Mouse (Mus musculus) hindbrain, embryonic 12.5 days (tissue): ENCODE measurements around the gene Ccdc88c. TPM values are rescaled to one million over a fixed set of nuclear protein-coding genes. Genes with fewer than 3 reads are reported as not detected.

ENCODE experiments used
- ATAC-seq: fragments of 200-750 bp; cut with Nextera tagmentation; 2 replicates; pipeline ENCODE4 v1.8.0; 2017; ENCODE audit warnings: moderate TSS enrichment; ENCODE audit not compliant: low FRiP score
- H3K27ac ChIP-seq: fragments of 300-500 bp; sonication (generic); 2 replicates; pipeline ENCODE4 v1.5.1; 2016; ENCODE audit warnings: mild to moderate bottlenecking
- H3K27me3 ChIP-seq: fragments of 300-500 bp; sonication (generic); 2 replicates; pipeline ENCODE4 v1.6.1; 2016; ENCODE audit warnings: mild to moderate bottlenecking
- H3K36me3 ChIP-seq: fragments of 300-500 bp; sonication (generic); 2 replicates; pipeline ENCODE4 v1.6.1; 2016; ENCODE audit warnings: mild to moderate bottlenecking
- H3K4me1 ChIP-seq: fragments of 300-500 bp; sonication (generic); 2 replicates; pipeline ENCODE4 v1.6.1; 2016
- H3K4me2 ChIP-seq: fragments of 300-500 bp; sonication (generic); replicated peaks from 2 replicates; pipeline ENCODE4 v1.6.1; 2016; ENCODE audit warnings: mild to moderate bottlenecking
- H3K4me3 ChIP-seq: fragments of 300-500 bp; sonication (generic); 2 replicates; pipeline ENCODE4 v1.5.1; 2016; ENCODE audit warnings: mild to moderate bottlenecking
- H3K9ac ChIP-seq: fragments of 300-500 bp; sonication (generic); 2 replicates; pipeline ENCODE4 v1.6.1; 2016; ENCODE audit warnings: mild to moderate bottlenecking, moderate library complexity
- H3K9me3 ChIP-seq: fragments of 300-500 bp; sonication (generic); replicated peaks from 2 replicates; pipeline ENCODE4 v1.6.1; 2016; ENCODE audit warnings: mild to moderate bottlenecking
- WGBS: fragments of 180-500 bp; shearing (Covaris S2); methylation state at CpG from one replicate; pipeline ENCODE4 v1.1.7; 2016; 5-methylcytosine and 5-hydroxymethylcytosine counted together
- polyA plus RNA-seq: library from polyadenylated mRNA; unstranded; fragments of >200 nt; fragmentation: Nextera tagmentation; extraction: Ambion mirVana; gene quantifications from 2 replicates; pipeline ENCODE4 v1.2.1, GENCODE M21; 2016

The Ccdc88c gene
- polyA plus RNA-seq, 1 experiment from 2014 or later: 17.7 TPM

DNA sequence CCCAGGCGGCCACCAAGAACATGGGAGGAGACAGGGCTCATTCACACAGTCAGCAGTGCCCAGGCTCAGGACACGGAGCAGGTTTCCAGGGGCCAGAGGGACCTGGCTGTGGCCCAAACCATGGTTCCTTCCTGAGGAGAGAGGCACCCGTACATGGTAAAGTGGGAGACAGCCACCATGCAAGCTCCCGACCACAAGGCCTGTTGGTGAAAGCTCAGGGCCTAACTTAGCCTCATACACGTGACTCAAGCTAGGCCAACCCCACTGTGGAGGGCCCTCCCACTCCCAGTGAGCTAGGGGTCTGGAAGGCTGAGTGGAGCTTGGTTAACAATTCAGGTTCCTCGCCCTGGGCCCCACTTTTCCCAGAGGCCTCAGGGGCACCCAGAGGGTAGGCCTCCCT is 150.9 kb downstream of the Ccdc88c start:
- no peaks in the 10 kb centered on the region for H3K4me1 ChIP-seq
- WGBS: 88% methylated on average over 6 of the region's 6 CpGs
- no peak for ATAC-seq

DNA sequence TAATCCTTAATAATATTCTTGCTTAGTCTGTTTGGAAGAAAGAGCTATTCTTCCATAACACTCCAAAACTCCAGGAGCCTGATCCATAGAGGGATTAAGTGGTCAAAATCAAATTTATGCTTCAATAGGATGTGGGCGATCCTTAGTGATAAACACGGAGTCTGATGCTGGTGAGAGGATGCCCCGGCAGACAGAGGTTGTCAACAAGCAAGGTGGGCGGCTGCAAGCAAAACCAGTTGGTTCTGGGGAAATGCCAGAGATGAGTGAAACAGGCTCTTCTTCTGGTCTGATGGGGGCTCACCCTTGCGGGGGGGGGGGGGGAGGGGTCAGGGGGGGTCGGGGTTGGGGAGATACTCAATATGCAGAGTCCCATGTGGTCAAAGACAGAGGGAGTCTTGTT is 152.9 kb downstream of the Ccdc88c start:
- H3K27ac ChIP-seq: no peak overlapping the region
- H3K9me3 ChIP-seq: no peaks in the 10 kb centered on the region
- no peaks in the 10 kb centered on the region for H3K4me1 ChIP-seq
- no peak for ATAC-seq
- no peaks in the 10 kb centered on the region for H3K27me3 ChIP-seq
- 90% methylated on average over 4 of the region's 6 CpGs for WGBS
- no peaks in the 10 kb centered on the region for H3K36me3 ChIP-seq
- no peak overlapping the region for H3K9ac ChIP-seq
- no peak overlapping the region for H3K4me2 ChIP-seq
- no peak overlapping the region for H3K4me3 ChIP-seq

More for the DNA sequence above, 150.9 kb downstream of the Ccdc88c start:
- H3K36me3 ChIP-seq: no peaks in the 10 kb centered on the region
- no peaks in the 10 kb centered on the region for H3K9me3 ChIP-seq
- H3K9ac ChIP-seq: no peak overlapping the region
- H3K4me3 ChIP-seq: no peak overlapping the region
- H3K27me3 ChIP-seq: no peaks in the 10 kb centered on the region
- no peak overlapping the region for H3K4me2 ChIP-seq
- no peak overlapping the region for H3K27ac ChIP-seq

DNA sequence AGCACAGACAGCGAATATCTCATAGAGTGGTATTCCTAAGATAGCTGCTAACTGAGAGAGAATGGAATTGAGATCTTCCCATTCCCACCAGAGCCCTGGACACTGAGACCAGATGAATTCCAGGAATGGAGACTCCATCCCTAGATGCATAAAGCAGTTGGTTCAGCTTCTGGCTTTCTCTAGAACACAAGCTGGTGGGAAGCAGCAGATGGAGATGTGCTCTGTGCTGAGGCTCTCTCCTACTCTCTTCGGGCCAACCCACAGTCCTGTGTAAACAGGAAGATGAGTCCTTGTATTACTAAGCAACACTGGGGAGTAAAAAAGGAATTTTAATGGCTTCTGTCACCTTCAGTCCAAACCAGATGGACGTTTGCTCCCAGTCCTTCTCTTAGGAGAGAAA is 153.3 kb downstream of the Ccdc88c start:
- no peaks in the 10 kb centered on the region for H3K4me1 ChIP-seq
- no peaks in the 10 kb centered on the region for H3K27me3 ChIP-seq
- no peaks in the 10 kb centered on the region for H3K9me3 ChIP-seq
- no peak overlapping the region for H3K27ac ChIP-seq
- H3K4me2 ChIP-seq: no peak overlapping the region
- WGBS: 75% methylated on average over 3 of the region's 3 CpGs
- H3K36me3 ChIP-seq: no peaks in the 10 kb centered on the region
- no peak overlapping the region for H3K4me3 ChIP-seq
- no peak overlapping the region for H3K9ac ChIP-seq
- ATAC-seq: no peak

GRCm38 (mm10) chr12:100873612-100874011 is 155.2 kb downstream of the Ccdc88c start:
- no peak for ATAC-seq
- Histone ChIP-seq H3K9ac (no peak overlapping the region), H3K4me3 (no peak overlapping the region), H3K4me2 (no peak overlapping the region), H3K27ac (no peak overlapping the region), H3K9me3 (no peaks in the 10 kb centered on the region), H3K4me1 (no peaks in the 10 kb centered on the region), H3K36me3 (no peaks in the 10 kb centered on the region), H3K27me3 (no peaks in the 10 kb centered on the region)
- WGBS: 85% methylated on average over 3 of the region's 3 CpGs

- Histone ChIP-seq H3K4me3 (no peak overlapping the region), H3K9me3 (no peaks in the 10 kb centered on the region), H3K4me2 (no peak overlapping the region), H3K4me1 (0 out of 2 replicates have a peak, but pooled peaks cover 2% of the 10 kb centered on the region), H3K27me3 (no peaks in the 10 kb centered on the region), H3K27ac (no peak overlapping the region), H3K9ac (no peak overlapping the region), H3K36me3 (no peaks in the 10 kb centered on the region)
- 80% methylated on average over 2 of the region's 2 CpGs for WGBS
- ATAC-seq: no peak
These were observed 157.0 kb downstream of the Ccdc88c start for GRCm38 (mm10) chr12:100871841-100872240.

DNA sequence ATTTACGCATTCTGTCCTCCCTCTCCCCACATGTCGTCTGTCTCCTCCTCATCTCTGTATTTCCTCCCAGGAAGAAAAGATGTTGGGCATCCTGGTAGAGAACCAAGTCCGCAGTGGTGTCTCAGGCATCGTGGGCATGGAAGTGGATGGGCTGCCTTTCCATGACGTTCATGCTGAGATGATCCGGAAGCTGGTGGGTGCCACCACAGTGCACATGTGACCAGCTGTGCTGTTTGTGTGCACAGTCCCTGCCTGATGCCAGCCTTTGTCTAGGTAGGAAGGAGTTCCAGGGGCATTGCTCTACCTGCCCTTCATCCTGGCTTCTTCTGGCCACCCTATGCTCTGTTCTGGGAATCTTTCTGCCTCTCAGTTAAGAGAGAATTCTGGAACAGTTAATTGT is 157.6 kb downstream of the Ccdc88c start:
- Histone ChIP-seq H3K36me3 (no peaks in the 10 kb centered on the region), H3K4me1 (0 out of 2 replicates have a peak, but pooled peaks cover 2% of the 10 kb centered on the region), H3K9ac (no peak overlapping the region), H3K27ac (no peak overlapping the region), H3K9me3 (no peaks in the 10 kb centered on the region), H3K27me3 (no peaks in the 10 kb centered on the region), H3K4me3 (no peak overlapping the region), H3K4me2 (no peak overlapping the region)
- WGBS: 96% methylated on average over 6 of the region's 6 CpGs
- no peak for ATAC-seq

- Histone ChIP-seq H3K27ac (no peak overlapping the region), H3K4me1 (0 out of 2 replicates have a peak, but pooled peaks cover 5% of the 10 kb centered on the region), H3K9me3 (no peaks in the 10 kb centered on the region), H3K36me3 (no peaks in the 10 kb centered on the region), H3K4me2 (no peak overlapping the region), H3K9ac (no peak overlapping the region), H3K27me3 (no peaks in the 10 kb centered on the region), H3K4me3 (no peak overlapping the region)
- no peak for ATAC-seq
- WGBS: 59% methylated on average over 4 of the region's 4 CpGs
These were observed 160.7 kb downstream of the Ccdc88c start for GRCm38 (mm10) chr12:100868049-100868622.

DNA sequence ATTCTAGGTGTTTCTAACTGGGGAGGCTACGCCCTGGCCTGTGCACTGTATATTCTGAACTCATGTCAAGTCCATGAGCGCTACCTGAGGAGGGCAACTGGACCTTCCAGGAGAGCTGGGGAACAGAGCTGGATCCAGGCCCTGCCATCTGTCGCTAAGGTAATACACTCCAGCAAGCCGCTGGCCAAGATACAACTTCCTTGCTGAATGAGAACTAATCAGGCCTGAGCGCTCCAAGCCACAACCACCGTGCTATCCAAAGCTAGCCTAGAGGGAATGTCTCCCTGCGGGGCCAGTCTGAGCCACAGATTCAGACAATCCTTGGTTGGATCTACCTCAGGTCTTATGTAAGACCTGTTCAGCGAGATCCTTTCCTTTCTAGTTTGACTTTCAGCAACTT is 161.8 kb downstream of the Ccdc88c start:
- no peaks in the 10 kb centered on the region for H3K9me3 ChIP-seq
- WGBS: 91% methylated on average over 8 of the region's 8 CpGs
- H3K4me2 ChIP-seq: no peak overlapping the region
- H3K9ac ChIP-seq: no peak overlapping the region
- no peaks in the 10 kb centered on the region for H3K27me3 ChIP-seq
- H3K4me1 ChIP-seq: 0 out of 2 replicates have a peak, but pooled peaks cover 5% of the 10 kb centered on the region
- H3K4me3 ChIP-seq: no peak overlapping the region
- no peak overlapping the region for H3K27ac ChIP-seq
- no peak for ATAC-seq
- no peaks in the 10 kb centered on the region for H3K36me3 ChIP-seq

GRCm38 (mm10) chr12:100865509-100866078 is 163.3 kb downstream of the Ccdc88c start:
- Histone ChIP-seq H3K27me3 (no peaks in the 10 kb centered on the region), H3K4me2 (no peak overlapping the region), H3K9me3 (no peaks in the 10 kb centered on the region), H3K4me1 (0 out of 2 replicates have a peak, but pooled peaks cover 5% of the 10 kb centered on the region), H3K27ac (no peak overlapping the region), H3K36me3 (no peaks in the 10 kb centered on the region), H3K4me3 (no peak overlapping the region), H3K9ac (no peak overlapping the region)
- 65% methylated on average over 11 of the region's 11 CpGs for WGBS
- no peak; the same call in 1 of the 2 replicates for ATAC-seq

- Histone ChIP-seq H3K36me3 (no peaks in the 10 kb centered on the region), H3K4me2 (no peak overlapping the region), H3K4me3 (no peak overlapping the region), H3K4me1 (0 out of 2 replicates have a peak, but pooled peaks cover 5% of the 10 kb centered on the region), H3K9me3 (no peaks in the 10 kb centered on the region), H3K27me3 (no peaks in the 10 kb centered on the region), H3K27ac (no peak overlapping the region), H3K9ac (no peak overlapping the region)
- no peak for ATAC-seq
These were observed 163.8 kb downstream of the Ccdc88c start for GRCm38 (mm10) chr12:100865072-100865471.

DNA sequence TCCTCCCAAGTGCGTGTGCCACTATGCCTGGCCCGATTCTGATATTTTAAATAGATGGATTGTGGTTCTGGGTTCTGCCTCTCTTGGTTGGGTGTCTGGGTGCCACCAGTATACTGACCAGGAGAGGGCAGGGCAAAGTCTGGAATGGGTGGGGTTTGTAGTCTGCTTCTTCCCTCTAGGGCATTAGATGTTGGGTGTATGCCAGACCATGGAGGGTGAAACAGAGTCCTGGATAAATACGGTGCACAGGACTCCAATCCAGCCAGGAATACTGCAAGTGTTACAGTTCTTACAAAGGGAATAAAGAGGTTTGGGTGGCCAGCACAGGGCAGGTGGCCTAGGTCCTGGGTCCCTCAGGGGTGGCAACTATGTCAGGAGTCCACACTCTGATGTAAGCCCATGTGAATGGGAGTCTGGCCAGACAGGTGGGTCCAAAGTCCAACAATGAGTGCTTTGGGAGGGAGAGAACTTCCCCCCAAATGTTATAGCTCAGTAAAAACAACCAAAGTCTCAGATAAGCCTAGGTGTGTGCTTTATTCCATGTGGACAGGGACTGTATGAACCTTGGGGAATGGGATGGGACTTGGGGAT is 165.9 kb downstream of the Ccdc88c start:
- H3K4me3 ChIP-seq: no peak overlapping the region
- H3K36me3 ChIP-seq: no peaks in the 10 kb centered on the region
- H3K4me2 ChIP-seq: no peak overlapping the region
- no peaks in the 10 kb centered on the region for H3K27me3 ChIP-seq
- H3K9ac ChIP-seq: no peak overlapping the region
- no peak for ATAC-seq
- H3K27ac ChIP-seq: no peak overlapping the region
- no peaks in the 10 kb centered on the region for H3K9me3 ChIP-seq
- 94% methylated on average over 3 of the region's 3 CpGs for WGBS
- 0 out of 2 replicates have a peak, but pooled peaks cover 3% of the 10 kb centered on the region for H3K4me1 ChIP-seq

- H3K27ac ChIP-seq: no peak overlapping the region
- no peak overlapping the region for H3K9ac ChIP-seq
- no peaks in the 10 kb centered on the region for H3K9me3 ChIP-seq
- ATAC-seq: no peak
- 0 out of 2 replicates have a peak, but pooled peaks cover 3% of the 10 kb centered on the region for H3K4me1 ChIP-seq
- no peaks in the 10 kb centered on the region for H3K36me3 ChIP-seq
- H3K4me2 ChIP-seq: no peak overlapping the region
- no peak overlapping the region for H3K4me3 ChIP-seq
- H3K27me3 ChIP-seq: no peaks in the 10 kb centered on the region
- WGBS: 81% methylated on average over 3 of the region's 3 CpGs
These were observed 166.6 kb downstream of the Ccdc88c start for GRCm38 (mm10) chr12:100862272-100862671.
